Comparison of ENCODE assay signal across 7 mouse cellular contexts in genomic region chr9:74849195-74849978, GRCm38 (mm10). TPM values are rescaled to one million over a fixed set of nuclear protein-coding genes. Genes with fewer than 3 reads are reported as not detected.
DNase-seq lines count a peak whose midpoint lies in the region; ATAC-seq and TF ChIP-seq lines count a peak whose summit lies in the region.

No protein-coding gene starts in this region.

- peaks cover 4% of the 10 kb centered on the region for H3K4me1 ChIP-seq in spleen, adult 2 months (ENCODE audit: control insufficient read depth, insufficient read depth, insufficient read length)
- H3K4me1 ChIP-seq in forebrain, postnatal 0 days (ENCODE audit: insufficient read depth), result 0 out of 2 replicates have a peak, but pooled peaks cover 5% of the 10 kb centered on the region
- H3K4me1 ChIP-seq in liver, embryonic 14.5 days (replicated peaks; ENCODE audit: control insufficient read depth in 2 of 2, insufficient read depth in 2 of 2, low read length in 1 of 2), result no peaks in the 10 kb centered on the region
- H3K4me1 ChIP-seq in thymus, adult 2 months (replicated peaks; ENCODE audit: control insufficient read depth, insufficient read depth, low read length), result no peaks in the 10 kb centered on the region

- TF ChIP-seq EP300 in liver, embryonic 14.5 days (IDR thresholded peaks at IDR 0.05; ENCODE audit: low read depth), result no peak

- no peaks in the 10 kb centered on the region for H3K36me3 ChIP-seq in spleen, adult 2 months (ENCODE audit: control insufficient read depth, insufficient read depth, low read length)
- no peaks in the 10 kb centered on the region for H3K36me3 ChIP-seq in forebrain, postnatal 0 days (ENCODE audit: insufficient read depth)
- H3K36me3 ChIP-seq in liver, embryonic 14.5 days (replicated peaks; ENCODE audit: control insufficient read depth, insufficient read depth, low read depth), result no peaks in the 10 kb centered on the region
- H3K36me3 ChIP-seq in thymus, adult 2 months (ENCODE audit: control insufficient read depth, insufficient read depth, low read length), result no peaks in the 10 kb centered on the region

- peak overlapping the region; percentile 73 for H3K4me2 ChIP-seq in forebrain, postnatal 0 days (ENCODE audit: low read depth)
- peak overlapping the region; percentile 51 for H3K4me2 ChIP-seq in liver, embryonic 14.5 days (ENCODE audit: low read depth)

- no peak for DNase-seq in spleen, adult 2 months (ENCODE audit: low read depth in 1 of 2, low spot score in 2 of 2)
- DNase-seq in spleen, postnatal 36 days (ENCODE audit: low spot score in 2 of 2), result no peak
- DNase-seq in forebrain, postnatal 0 days, result peak; percentile 84
- no peak for DNase-seq in liver, embryonic 14.5 days (ENCODE audit: low read depth in 3 of 3, low spot score in 3 of 3)
- no peak for DNase-seq in layer of hippocampus, postnatal 36 days
- DNase-seq in thymus, adult 2 months, result no peak
- no peak for DNase-seq in thymus, postnatal 25 days

- 4% methylated on average over 63 of the region's 63 CpGs for WGBS in spleen, adult 2 months
- under 1% methylated on average over 63 of the region's 63 CpGs for WGBS in forebrain, postnatal 0 days
- WGBS in liver, embryonic 14.5 days (ENCODE audit: insufficient replicate concordance), result 3% methylated on average over 63 of the region's 63 CpGs
- WGBS in thymus, adult 2 months, result 4% methylated on average over 59 of the region's 63 CpGs

- peak overlapping the region; percentile 9 for H3K4me3 ChIP-seq in spleen, adult 2 months (ENCODE audit: extremely low read depth, insufficient read depth, insufficient read length)
- H3K4me3 ChIP-seq in forebrain, postnatal 0 days (ENCODE audit: low read depth, low read length), result peak overlapping the region; percentile 36
- H3K4me3 ChIP-seq in liver, embryonic 14.5 days (ENCODE audit: insufficient read depth in 1 of 2, low read depth in 2 of 2, low read length in 2 of 2), result peak overlapping the region; percentile 36 to 43
- H3K4me3 ChIP-seq in thymus, adult 2 months (ENCODE audit: control insufficient read depth, insufficient read depth, low read length), result no peak overlapping the region

- no peak overlapping the region for H3K27ac ChIP-seq in spleen, adult 2 months (ENCODE audit: insufficient read depth, low read length)
- H3K27ac ChIP-seq in forebrain, postnatal 0 days (ENCODE audit: low read depth, low read length), result no peak overlapping the region
- no peak overlapping the region for H3K27ac ChIP-seq in liver, embryonic 14.5 days
- H3K27ac ChIP-seq in thymus, adult 2 months (ENCODE audit: control insufficient read depth, insufficient read depth, low read length), result no peak overlapping the region

- peak; percentile 55; the same call in 1 of the 2 replicates for ATAC-seq in forebrain, postnatal 0 days
- ATAC-seq in liver, embryonic 14.5 days (ENCODE audit: insufficient read depth), result 0 out of 2 replicates have a peak, but pooled peaks have one; percentile 15

- no peak for TF ChIP-seq POLR2A in spleen, adult 2 months (IDR thresholded peaks at IDR 0.05; ENCODE audit: low read depth, low read length)
- TF ChIP-seq POLR2A in thymus, adult 2 months (IDR thresholded peaks at IDR 0.05; ENCODE audit: control insufficient read depth, extremely low read depth, insufficient read depth, low read length, poor library complexity), result no peak

- peak overlapping the region; percentile 37 for H3K9ac ChIP-seq in forebrain, postnatal 0 days
- no peak overlapping the region; the same call in 1 of the 2 replicates for H3K9ac ChIP-seq in liver, embryonic 14.5 days (replicated peaks)

- no peak for TF ChIP-seq CTCF in spleen, adult 2 months (IDR thresholded peaks at IDR 0.05; ENCODE audit: extremely low read depth, insufficient read depth, insufficient read length, insufficient replicate concordance)
- TF ChIP-seq CTCF in forebrain, postnatal 0 days (IDR thresholded peaks at IDR 0.05; ENCODE audit: low read depth), result no peak
- no peak for TF ChIP-seq CTCF in liver, embryonic 14.5 days (IDR thresholded peaks at IDR 0.05; ENCODE audit: low read depth)
- TF ChIP-seq CTCF in thymus, adult 2 months (IDR thresholded peaks at IDR 0.05; ENCODE audit: borderline replicate concordance, control insufficient read depth, extremely low read depth, insufficient read depth, low read length, poor library complexity), result no peak

- H3K9me3 ChIP-seq in forebrain, postnatal 0 days (ENCODE audit: low read length), result no peaks in the 10 kb centered on the region
- no peaks in the 10 kb centered on the region for H3K9me3 ChIP-seq in liver, embryonic 14.5 days (ENCODE audit: control insufficient read depth, low read length)

- peaks cover 32% of the 10 kb centered on the region for H3K27me3 ChIP-seq in spleen, adult 2 months (ENCODE audit: control insufficient read depth, insufficient read depth, low read length)
- peaks cover 81% of the 10 kb centered on the region for H3K27me3 ChIP-seq in forebrain, postnatal 0 days (ENCODE audit: insufficient read depth, low read length)
- peaks cover 69% of the 10 kb centered on the region for H3K27me3 ChIP-seq in liver, embryonic 14.5 days (ENCODE audit: control insufficient read depth, insufficient read depth, low read length)
- H3K27me3 ChIP-seq in thymus, adult 2 months (ENCODE audit: control insufficient read depth, insufficient read depth, low read length), result peaks cover 13% of the 10 kb centered on the region

RNA-seq across cellular contexts. Expression of gene Onecut1, which starts 12.3 kb away (rescaled TPM):
- 0.06 and 0.09 TPM in 2 replicates for polyA plus RNA-seq in spleen, adult 2 months (2012; rRNA removed)
- 0.92 and 3.8 TPM in 2 replicates for total RNA-seq in forebrain, postnatal 0 days (2014; rRNA removed)
- 0.23 and 0.64 TPM in 2 replicates for polyA plus RNA-seq in forebrain, postnatal 0 days (2015; fragmentation: Nextera tagmentation; extraction: Ambion mirVana)
- polyA plus RNA-seq in liver, embryonic 14.5 days (2012; rRNA removed), result 0.84 and 1.1 TPM in 2 replicates
- polyA plus RNA-seq in liver, embryonic 14.5 days (2014; fragmentation: Nextera tagmentation; extraction: Ambion mirVana), result 0.77 and 1.6 TPM in 2 replicates
- 1 to 10 TPM in 1 of 2 experiments, under 1 TPM in 1; 0.35 to 1.1 TPM for total RNA-seq in layer of hippocampus, postnatal 36 days (2021)
- polyA plus RNA-seq in thymus, adult 2 months (2012; rRNA removed), result 0.03 and 0.05 TPM in 2 replicates
